Mouse (Mus musculus) right cerebral cortex, postnatal 10 days (tissue): ENCODE results near the gene Gm6096.

Source experiments
- DNase-seq, 2 experiments: peaks; one replicate each; pipeline ENCODE4 v3.0.0; 2021; ENCODE audit warnings: low spot score in 2 of 2

The Gm6096 gene

DNA sequence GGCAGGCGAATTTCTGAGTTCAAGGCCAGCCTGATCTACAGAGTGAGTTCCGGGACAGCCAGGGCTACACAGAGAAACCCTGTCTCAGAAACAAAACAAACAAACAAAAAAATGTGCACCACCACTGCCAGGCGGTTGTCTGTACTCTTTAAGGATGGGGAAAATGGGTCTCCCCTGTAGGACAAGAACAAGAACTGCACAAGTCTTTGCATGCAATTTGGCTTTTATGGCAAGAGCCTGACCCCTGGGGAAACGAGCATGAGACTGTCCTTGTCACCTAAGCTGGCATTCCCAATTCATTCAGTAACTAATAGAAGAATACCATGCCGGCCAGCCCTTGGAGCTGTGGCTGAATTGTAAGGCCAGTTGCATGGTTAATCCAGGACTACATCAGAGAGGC lies 15.2 kb upstream of the Gm6096 start:
- DNase-seq, result no peak

DNA sequence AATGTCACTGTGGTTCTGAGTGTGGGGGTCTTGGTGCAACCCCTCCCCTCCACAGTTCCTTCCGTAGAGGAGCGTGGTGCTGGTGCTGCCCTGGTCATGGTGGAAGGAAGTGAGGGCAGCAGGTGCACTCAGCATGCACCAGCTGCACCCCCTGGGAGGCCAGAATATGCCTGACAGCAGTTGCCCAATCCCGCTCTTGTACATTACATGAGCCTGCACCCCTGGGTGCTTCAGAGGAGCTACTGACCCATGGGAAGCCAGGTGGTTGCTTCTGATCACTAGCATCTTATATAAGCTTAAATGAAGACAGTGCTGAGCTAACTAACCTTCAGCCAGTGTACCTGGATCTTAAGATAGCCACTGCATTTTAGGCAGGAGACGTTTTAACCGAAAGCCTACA lies 12.8 kb upstream of the Gm6096 start:
- no peak for DNase-seq

DNA sequence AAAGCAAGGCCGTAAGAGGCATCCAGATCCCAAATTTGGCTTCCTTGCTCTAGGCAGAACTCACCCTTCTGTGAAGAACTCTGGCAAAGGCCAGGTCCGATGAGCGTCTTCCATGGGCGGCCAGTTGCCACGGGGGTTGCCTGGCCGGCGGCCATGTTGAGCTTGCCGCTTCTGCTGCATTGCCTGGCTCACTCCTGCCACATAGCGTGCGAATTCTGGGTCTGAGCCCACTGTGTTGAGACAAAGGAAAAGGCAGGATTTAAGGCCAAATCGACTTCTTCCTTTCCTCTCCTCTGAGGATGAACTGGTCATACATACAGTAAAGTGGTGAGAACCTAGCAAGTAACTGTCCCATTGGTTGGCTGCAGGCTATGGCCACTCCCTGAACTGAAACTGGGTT lies 8.7 kb upstream of the Gm6096 start:
- peak in 1 of 2 experiments; percentile 50 for DNase-seq

GRCm38 (mm10) chr7:34246870-34247499 lies 3.9 kb upstream of the Gm6096 start:
- no peak for DNase-seq

DNA sequence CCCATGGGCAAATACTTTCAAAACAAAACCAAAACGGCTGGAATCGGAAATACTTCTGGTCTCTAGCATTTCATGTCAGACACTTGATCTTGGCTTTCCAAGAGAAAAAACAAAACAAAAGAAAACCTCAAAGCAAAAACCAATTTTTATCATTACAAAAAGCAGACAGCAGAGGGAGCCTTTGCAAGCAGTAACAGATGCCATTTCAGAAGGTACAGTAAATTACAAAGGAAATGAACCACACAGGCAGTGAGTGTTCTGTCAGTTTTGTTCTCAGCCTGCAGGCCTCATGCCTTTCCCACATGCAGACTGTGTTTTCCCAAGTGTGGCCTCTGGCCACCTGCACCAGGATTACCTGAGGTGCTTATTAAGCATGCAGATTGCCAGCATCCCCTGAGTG lies 1.2 kb downstream of the Gm6096 start:
- no peak for DNase-seq

DNA sequence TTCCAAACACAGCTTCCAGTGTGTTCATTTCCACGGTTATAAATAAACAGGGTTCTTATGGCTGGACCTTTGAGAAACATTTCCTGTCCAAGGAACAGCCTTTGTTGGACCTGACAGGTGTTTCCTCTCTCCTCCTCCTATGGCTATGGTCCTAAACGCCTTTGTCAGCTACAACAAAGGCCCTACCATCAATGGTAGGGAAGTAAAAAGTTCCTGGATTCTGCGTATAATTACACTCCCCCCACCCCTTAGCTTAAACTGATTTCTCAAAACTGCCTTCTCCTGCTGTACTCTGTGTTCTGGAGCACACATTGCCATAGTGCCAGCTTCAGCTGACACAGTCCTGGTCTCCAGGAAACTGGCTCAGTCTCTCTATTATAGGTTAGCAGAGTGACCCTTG lies 4.3 kb downstream of the Gm6096 start:
- no peak for DNase-seq

DNA sequence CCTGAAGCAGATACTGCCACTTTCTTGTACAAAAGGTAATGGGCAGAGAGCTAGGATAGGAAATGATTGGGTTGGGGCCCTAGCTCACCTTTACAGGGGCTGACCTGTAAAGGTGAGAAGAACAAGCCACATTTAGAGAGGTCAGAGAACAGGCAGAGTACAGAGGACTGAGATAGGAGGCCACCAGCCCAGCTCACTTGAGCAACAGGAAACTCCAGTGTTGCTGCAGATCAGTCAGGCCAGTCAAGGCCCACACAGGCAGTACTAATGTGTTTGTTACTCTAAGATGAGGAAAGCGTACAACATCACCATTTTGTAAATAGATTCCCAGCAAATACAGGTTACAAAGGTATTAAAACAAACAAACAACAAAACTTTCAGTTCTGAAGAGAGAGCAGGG lies 5.1 kb downstream of the Gm6096 start:
- no peak for DNase-seq

DNA sequence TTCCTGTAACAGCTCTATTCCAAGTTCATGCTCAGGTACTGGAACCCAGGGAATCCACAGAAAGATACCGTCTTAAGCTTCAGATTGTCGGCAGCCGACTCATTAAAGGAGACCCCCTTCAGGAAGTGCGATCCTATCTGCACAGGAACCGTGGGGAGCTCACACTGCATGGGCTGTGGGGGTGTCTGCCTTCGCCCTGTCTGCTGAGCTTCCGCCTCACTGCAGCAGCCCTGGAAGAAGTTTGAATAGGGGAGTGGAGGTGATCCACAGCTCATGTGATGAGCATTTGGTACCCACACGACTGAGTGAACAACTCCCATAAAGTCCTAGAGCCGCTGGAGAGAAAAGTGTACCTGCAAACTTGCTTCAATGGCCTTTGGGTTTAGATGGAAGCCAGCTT lies 6.4 kb downstream of the Gm6096 start:
- no peak for DNase-seq

- no peak for DNase-seq
Observed at GRCm38 (mm10) chr7:34258407-34258806, 7.6 kb downstream of the Gm6096 start.

- no peak for DNase-seq
Observed at GRCm38 (mm10) chr7:34263437-34263836, 12.6 kb downstream of the Gm6096 start.

DNA sequence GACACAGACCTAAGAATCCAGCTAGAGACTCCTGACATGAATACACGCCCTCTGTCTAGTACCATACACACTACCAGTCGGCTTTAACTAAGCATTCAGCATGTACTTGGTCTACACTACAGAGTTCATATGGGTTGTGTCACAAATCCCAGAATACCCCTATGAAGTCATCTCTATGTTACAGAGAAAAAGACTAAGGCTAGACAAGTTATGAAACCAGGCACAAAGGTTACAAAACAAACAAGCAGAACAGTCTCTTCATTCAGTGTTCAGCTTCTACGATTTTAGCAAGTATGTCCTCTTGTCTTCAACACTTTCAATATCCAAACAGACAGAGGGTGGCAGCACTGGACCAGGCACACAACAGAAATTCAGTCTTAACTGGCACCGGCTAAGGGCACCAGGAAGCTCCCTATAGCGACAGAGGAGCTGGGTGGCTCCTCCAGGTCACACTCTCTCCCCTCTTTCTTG lies 15.1 kb downstream of the Gm6096 start:
- peak; percentile 67 to 71 for DNase-seq

- DNase-seq, result no peak
Observed at GRCm38 (mm10) chr7:34266421-34266820, 15.6 kb downstream of the Gm6096 start.

- DNase-seq, result no peak
Observed at GRCm38 (mm10) chr7:34268463-34268862, 17.6 kb downstream of the Gm6096 start.

GRCm38 (mm10) chr7:34272465-34272864 lies 21.6 kb downstream of the Gm6096 start:
- DNase-seq, result no peak

- DNase-seq, result no peak
Observed at GRCm38 (mm10) chr7:34276066-34276465, 25.2 kb downstream of the Gm6096 start.

DNA sequence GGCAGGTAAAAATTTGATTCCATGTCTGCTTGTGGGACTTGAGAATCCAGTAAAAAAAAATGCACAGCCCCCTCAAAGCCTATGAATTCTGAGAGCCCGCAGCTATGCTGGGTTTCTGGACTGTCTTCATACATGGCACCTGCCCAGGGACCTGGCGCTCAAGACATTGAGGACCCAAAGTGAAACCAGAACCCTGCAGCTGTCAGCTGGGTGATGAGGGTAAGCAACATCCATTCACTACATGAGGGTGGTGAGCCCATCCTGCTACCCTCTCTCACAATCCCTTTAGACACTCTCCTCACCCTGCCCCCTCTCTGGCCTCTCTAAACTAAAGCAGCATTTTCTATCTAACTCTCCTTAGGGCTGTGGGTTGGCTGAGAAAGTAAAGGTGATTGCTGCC lies 26.8 kb downstream of the Gm6096 start:
- DNase-seq, result no peak

GRCm38 (mm10) chr7:34290450-34291151 lies 39.8 kb downstream of the Gm6096 start:
- DNase-seq, result no peak

GRCm38 (mm10) chr7:34291265-34291664 lies 40.4 kb downstream of the Gm6096 start:
- no peak for DNase-seq

GRCm38 (mm10) chr7:34292633-34293032 lies 41.8 kb downstream of the Gm6096 start:
- DNase-seq, result no peak

GRCm38 (mm10) chr7:34296124-34296523 lies 45.3 kb downstream of the Gm6096 start:
- DNase-seq, result no peak

- DNase-seq, result no peak
Observed at GRCm38 (mm10) chr7:34298818-34299217, 48.0 kb downstream of the Gm6096 start.
